Mouse (Mus musculus): ENCODE measurements at regions not wholly inside any gene's neighbourhood (a gene's known extent, or its start where the extent isn't known, plus 50 kb on each side); places are given as distances from the start of the nearest gene placed in this dataset.

DNA sequence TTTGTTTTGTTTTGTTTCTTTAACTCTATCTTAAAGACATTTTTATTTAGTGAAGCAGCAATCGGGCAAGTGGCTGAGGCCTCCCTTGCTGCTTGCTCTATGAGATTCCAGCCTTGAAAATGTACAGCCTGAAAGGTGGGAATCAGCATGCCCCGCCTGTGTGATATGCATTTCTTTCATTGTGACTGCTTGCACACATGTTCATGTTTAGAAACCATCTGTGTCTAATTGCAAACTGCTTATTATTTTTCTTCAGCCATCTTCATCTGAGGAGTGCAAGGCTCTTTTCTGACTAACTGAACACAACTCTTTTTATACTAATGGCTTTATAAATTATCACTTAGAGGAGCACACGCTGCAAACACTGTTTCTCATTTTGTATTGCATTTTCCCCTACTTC, 449.0 kb upstream of the Sptlc3 start:
- WGBS: 65% methylated on average over 3 of the region's 3 CpGs
- DNase-seq (ENCODE audit: low spot score): no peak
- Histone ChIP-seq H3K4me2 (replicated peaks; ENCODE audit: low read depth, low read length, severe bottlenecking) (no peak overlapping the region), H3K9ac (ENCODE audit: low read depth, low read length, severe bottlenecking) (no peak overlapping the region), H3K36me3 (ENCODE audit: control insufficient read depth, insufficient read depth, low read length) (no peaks in the 10 kb centered on the region), H3K4me1 (ENCODE audit: control insufficient read depth, insufficient read depth, low read length) (no peaks in the 10 kb centered on the region), H3K27me3 (ENCODE audit: control insufficient read depth, insufficient read depth, low read length) (no peaks in the 10 kb centered on the region), H3K27ac (replicated peaks; ENCODE audit: low read depth, low read length) (no peak overlapping the region), H3K4me3 (replicated peaks; ENCODE audit: low read length) (no peak overlapping the region), H3K9me3 (ENCODE audit: control insufficient read depth, low read length) (no peaks in the 10 kb centered on the region)
- no peak for ATAC-seq (ENCODE audit: low FRiP score, low read depth)
- TF ChIP-seq POLR2A (IDR thresholded peaks at IDR 0.05; ENCODE audit: borderline replicate concordance, extremely low read depth, insufficient read depth, insufficient read length): no peak

- Histone ChIP-seq H3K9ac (ENCODE audit: low read depth, low read length, severe bottlenecking) (no peak overlapping the region), H3K27ac (replicated peaks; ENCODE audit: low read depth, low read length) (no peak overlapping the region), H3K36me3 (ENCODE audit: control insufficient read depth, insufficient read depth, low read length) (no peaks in the 10 kb centered on the region), H3K4me1 (ENCODE audit: control insufficient read depth, insufficient read depth, low read length) (no peaks in the 10 kb centered on the region), H3K4me2 (replicated peaks; ENCODE audit: low read depth, low read length, severe bottlenecking) (no peak overlapping the region), H3K4me3 (replicated peaks; ENCODE audit: low read length) (no peak overlapping the region), H3K27me3 (ENCODE audit: control insufficient read depth, insufficient read depth, low read length) (no peaks in the 10 kb centered on the region), H3K9me3 (ENCODE audit: control insufficient read depth, low read length) (no peaks in the 10 kb centered on the region)
- no peak for TF ChIP-seq POLR2A (IDR thresholded peaks at IDR 0.05; ENCODE audit: borderline replicate concordance, extremely low read depth, insufficient read depth, insufficient read length)
- 80% methylated on average over 2 of the region's 2 CpGs for WGBS
- ATAC-seq (ENCODE audit: low FRiP score, low read depth) (no peak), DNase-seq (ENCODE audit: low spot score) (no peak)
These were observed 438.5 kb upstream of the Sptlc3 start for GRCm38 (mm10) chr2:139055249-139055648.

DNA sequence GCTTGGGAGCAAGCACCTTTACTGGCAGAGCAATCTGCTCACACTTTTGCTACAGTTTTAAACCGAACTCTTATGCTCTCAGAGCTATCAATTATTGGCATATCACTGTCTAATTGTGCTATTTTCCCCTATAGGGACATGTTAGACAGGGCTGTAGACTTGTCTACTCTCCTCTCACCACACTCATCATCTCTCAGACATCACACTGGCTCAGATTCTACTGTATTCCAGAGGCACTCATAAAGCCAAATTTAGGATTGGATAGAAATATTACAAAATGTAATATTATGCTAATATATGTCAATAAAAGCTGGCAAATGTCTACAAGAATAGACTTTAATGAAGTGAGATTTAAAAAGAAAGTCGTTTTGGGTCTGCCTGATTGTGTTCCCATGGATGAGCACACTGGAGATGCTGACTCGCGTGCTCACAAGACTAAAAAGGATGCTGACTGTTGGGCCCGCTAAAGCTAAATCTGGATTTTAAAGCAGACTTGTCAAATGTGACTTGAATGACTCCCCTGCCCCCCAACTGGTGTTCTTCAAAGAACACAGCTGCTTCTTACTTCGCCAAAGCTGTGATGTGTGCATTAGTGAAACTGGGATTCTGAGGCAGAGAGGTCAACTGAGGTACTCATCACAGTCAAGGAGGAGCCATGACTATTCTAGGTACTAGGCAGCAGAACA, 424.3 kb upstream of the Sptlc3 start:
- Histone ChIP-seq H3K4me1 (ENCODE audit: control insufficient read depth, insufficient read depth, low read length) (no peaks in the 10 kb centered on the region), H3K36me3 (ENCODE audit: control insufficient read depth, insufficient read depth, low read length) (no peaks in the 10 kb centered on the region), H3K9ac (ENCODE audit: low read depth, low read length, severe bottlenecking) (no peak overlapping the region), H3K27me3 (ENCODE audit: control insufficient read depth, insufficient read depth, low read length) (no peaks in the 10 kb centered on the region), H3K27ac (replicated peaks; ENCODE audit: low read depth, low read length) (no peak overlapping the region), H3K4me2 (replicated peaks; ENCODE audit: low read depth, low read length, severe bottlenecking) (no peak overlapping the region), H3K4me3 (replicated peaks; ENCODE audit: low read length) (no peak overlapping the region), H3K9me3 (ENCODE audit: control insufficient read depth, low read length) (no peaks in the 10 kb centered on the region)
- ATAC-seq (ENCODE audit: low FRiP score, low read depth): no peak
- DNase-seq (ENCODE audit: low spot score): no peak
- TF ChIP-seq POLR2A (IDR thresholded peaks at IDR 0.05; ENCODE audit: borderline replicate concordance, extremely low read depth, insufficient read depth, insufficient read length): no peak
- WGBS: 82% methylated on average over 6 of the region's 6 CpGs

GRCm38 (mm10) chr2:139071690-139072089, 422.0 kb upstream of the Sptlc3 start:
- H3K27me3 ChIP-seq (ENCODE audit: control insufficient read depth, insufficient read depth, low read length): no peaks in the 10 kb centered on the region
- no peaks in the 10 kb centered on the region for H3K9me3 ChIP-seq (ENCODE audit: control insufficient read depth, low read length)
- no peak overlapping the region for H3K9ac ChIP-seq (ENCODE audit: low read depth, low read length, severe bottlenecking)
- WGBS: 71% methylated on average over 1 of the region's 1 CpGs
- ATAC-seq (ENCODE audit: low FRiP score, low read depth): no peak
- H3K4me1 ChIP-seq (ENCODE audit: control insufficient read depth, insufficient read depth, low read length): no peaks in the 10 kb centered on the region
- no peak for TF ChIP-seq POLR2A (IDR thresholded peaks at IDR 0.05; ENCODE audit: borderline replicate concordance, extremely low read depth, insufficient read depth, insufficient read length)
- no peaks in the 10 kb centered on the region for H3K36me3 ChIP-seq (ENCODE audit: control insufficient read depth, insufficient read depth, low read length)
- no peak overlapping the region for H3K27ac ChIP-seq (replicated peaks; ENCODE audit: low read depth, low read length)
- no peak for DNase-seq (ENCODE audit: low spot score)
- no peak overlapping the region for H3K4me2 ChIP-seq (replicated peaks; ENCODE audit: low read depth, low read length, severe bottlenecking)
- H3K4me3 ChIP-seq (replicated peaks; ENCODE audit: low read length): no peak overlapping the region

DNA sequence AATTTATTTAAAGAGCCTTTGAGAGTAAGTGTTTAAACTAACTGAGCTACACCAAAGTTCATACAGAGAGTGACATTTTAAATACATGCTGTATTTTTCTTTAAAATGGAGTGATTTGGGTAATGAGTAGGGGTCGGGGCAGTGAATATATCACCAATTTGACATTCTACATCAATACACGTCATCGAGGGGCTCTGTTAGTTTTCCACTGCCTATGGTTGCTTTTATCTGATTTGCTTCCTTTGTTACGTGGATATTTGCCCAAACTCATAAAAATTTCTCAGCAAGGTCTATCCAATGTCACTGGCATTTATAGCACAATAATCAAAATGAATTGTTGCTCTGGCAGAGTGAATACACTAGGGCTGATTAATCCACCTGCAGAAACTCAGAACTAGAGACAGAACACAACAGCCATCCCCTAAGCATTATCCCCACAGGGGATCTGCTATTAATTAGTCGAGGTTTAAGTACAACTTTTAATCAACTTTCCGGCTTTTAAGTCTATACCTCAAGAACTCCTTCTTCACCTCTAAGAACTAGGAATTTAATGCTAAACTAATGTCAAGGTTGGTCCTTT, 400.1 kb upstream of the Sptlc3 start:
- no peak for TF ChIP-seq POLR2A (IDR thresholded peaks at IDR 0.05; ENCODE audit: borderline replicate concordance, extremely low read depth, insufficient read depth, insufficient read length)
- Histone ChIP-seq H3K4me1 (ENCODE audit: control insufficient read depth, insufficient read depth, low read length) (no peaks in the 10 kb centered on the region), H3K27me3 (ENCODE audit: control insufficient read depth, insufficient read depth, low read length) (no peaks in the 10 kb centered on the region), H3K27ac (replicated peaks; ENCODE audit: low read depth, low read length) (no peak overlapping the region), H3K4me2 (replicated peaks; ENCODE audit: low read depth, low read length, severe bottlenecking) (no peak overlapping the region), H3K9ac (ENCODE audit: low read depth, low read length, severe bottlenecking) (no peak overlapping the region), H3K4me3 (replicated peaks; ENCODE audit: low read length) (no peak overlapping the region), H3K36me3 (ENCODE audit: control insufficient read depth, insufficient read depth, low read length) (no peaks in the 10 kb centered on the region), H3K9me3 (ENCODE audit: control insufficient read depth, low read length) (no peaks in the 10 kb centered on the region)
- WGBS: 43% methylated on average over 6 of the region's 6 CpGs
- no peak for DNase-seq (ENCODE audit: low spot score)
- ATAC-seq (ENCODE audit: low FRiP score, low read depth): no peak

All from limb, embryonic 14.5 days (tissue).